Mouse (Mus musculus) forelimb bud, embryonic 11.5 days (tissue): ENCODE data around the gene Gm20449.
A peak's percentile ranks its signal among the peaks of the same experiment; 100 is the strongest.
"Not testable (repeated sequence)": the region's sequence is repeated elsewhere in the genome, so short reads cannot be mapped to it uniquely, and the experiment has no call there.

Experiments used
- DNase-seq: peaks from one replicate; pipeline ENCODE4 v3.0.0-alpha.2; 2012; ENCODE audit warnings: low read depth, low spot score

The Gm20449 gene

GRCm38 (mm10) chr7:41499389-41500049 is at the start of gene Gm20449, which contains the start of gene AW146154:
Gene Gm20449, minus strand, starts transcription at chr7:41499417.
Gene AW146154, minus strand, starts transcription at chr7:41499890.
- peak; percentile 87 for DNase-seq

GRCm38 (mm10) chr7:41512672-41513071 is 13.5 kb upstream of the Gm20449 start:
- DNase-seq, result no peak

GRCm38 (mm10) chr7:41512207-41512606 is 13.0 kb upstream of the Gm20449 start:
- no peak for DNase-seq

GRCm38 (mm10) chr7:41502402-41502801 is 3.2 kb upstream of the Gm20449 start:
- DNase-seq, result no peak

- DNase-seq, result peak; percentile 39
These were observed 1.1 kb upstream of the Gm20449 start for GRCm38 (mm10) chr7:41500151-41500934.

GRCm38 (mm10) chr7:41499018-41499388 is 214 bp downstream of the Gm20449 start:
- DNase-seq, result not testable (repeated sequence)

- not testable (repeated sequence) for DNase-seq
These were observed 753 bp downstream of the Gm20449 start for GRCm38 (mm10) chr7:41498464-41498863.

GRCm38 (mm10) chr7:41497871-41498270 is 1.3 kb downstream of the Gm20449 start:
- DNase-seq, result no peak

- peak; percentile 0 for DNase-seq
These were observed 47.4 kb downstream of the Gm20449 start for GRCm38 (mm10) chr7:41451864-41452263.

GRCm38 (mm10) chr7:41448596-41448995 is 50.6 kb downstream of the Gm20449 start, which contains the start of gene Vmn2r57:
Gene Vmn2r57, minus strand, starts transcription at chr7:41448696.
- DNase-seq, result not testable (repeated sequence)

- no peak for DNase-seq
These were observed 105.1 kb downstream of the Gm20449 start for GRCm38 (mm10) chr7:41394130-41394529.

GRCm38 (mm10) chr7:41393048-41393971 is 105.9 kb downstream of the Gm20449 start, which contains the start of gene AI987944:
Gene AI987944, minus strand, starts transcription at chr7:41393379.
- DNase-seq, result peak; percentile 91
